Mouse (Mus musculus) A20 (cell line): Measurements from ENCODE around the gene Pgm5.
"Not testable (repeated sequence)": the region's sequence is repeated elsewhere in the genome, so short reads cannot be mapped to it uniquely, and the experiment has no call there.

Experiments used
- DNase-seq: peaks from one replicate; pipeline ENCODE4 v3.0.0-alpha.2; 2011; ENCODE audit warnings: low read depth, low spot score

Gene Pgm5

DNA sequence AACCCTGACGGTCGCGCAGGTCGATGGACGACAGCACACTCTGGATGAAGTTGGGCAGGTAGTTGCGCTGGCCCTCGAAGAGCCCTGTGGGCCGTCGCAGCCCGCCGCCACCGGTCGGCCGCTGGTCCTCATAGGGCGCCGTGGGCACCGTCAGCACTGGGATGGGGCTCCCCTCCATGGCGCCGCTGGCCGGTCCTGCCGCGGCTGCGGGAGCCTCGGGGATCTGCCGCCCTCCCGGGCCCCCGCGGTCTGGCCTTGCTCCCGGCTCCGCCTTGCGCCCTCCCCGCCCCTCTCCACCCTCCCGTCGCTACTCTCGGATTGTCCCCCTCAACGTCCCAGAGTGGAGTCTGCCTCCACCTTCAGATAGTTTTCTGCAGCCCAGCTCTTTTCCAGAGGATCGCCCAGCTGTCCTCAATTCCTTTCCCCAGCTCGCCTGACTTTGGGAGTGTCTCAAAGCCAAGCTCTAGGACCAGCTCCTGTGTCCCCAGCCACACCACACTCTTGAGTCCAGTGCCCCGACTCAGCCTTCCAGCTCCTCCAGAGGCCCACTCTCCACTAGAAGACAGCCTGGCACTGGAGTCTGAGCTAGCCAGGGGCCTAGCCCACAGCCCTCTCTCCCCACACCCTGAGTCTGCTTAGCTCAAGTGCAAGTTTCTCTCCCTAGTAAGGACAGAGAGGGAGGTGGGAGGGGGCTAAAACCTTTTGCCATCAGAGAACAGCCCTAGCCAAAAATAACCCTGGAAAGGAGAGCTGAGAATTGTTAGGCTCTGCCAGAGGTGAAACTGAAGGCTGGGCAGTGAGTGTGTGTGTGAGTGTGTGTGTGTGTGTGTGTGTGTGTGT is at the start of gene Pgm5:
TSS of gene Pgm5 (minus strand) at position 244 of the 840 bp plus-strand sequence.
- DNase-seq = no peak

DNA sequence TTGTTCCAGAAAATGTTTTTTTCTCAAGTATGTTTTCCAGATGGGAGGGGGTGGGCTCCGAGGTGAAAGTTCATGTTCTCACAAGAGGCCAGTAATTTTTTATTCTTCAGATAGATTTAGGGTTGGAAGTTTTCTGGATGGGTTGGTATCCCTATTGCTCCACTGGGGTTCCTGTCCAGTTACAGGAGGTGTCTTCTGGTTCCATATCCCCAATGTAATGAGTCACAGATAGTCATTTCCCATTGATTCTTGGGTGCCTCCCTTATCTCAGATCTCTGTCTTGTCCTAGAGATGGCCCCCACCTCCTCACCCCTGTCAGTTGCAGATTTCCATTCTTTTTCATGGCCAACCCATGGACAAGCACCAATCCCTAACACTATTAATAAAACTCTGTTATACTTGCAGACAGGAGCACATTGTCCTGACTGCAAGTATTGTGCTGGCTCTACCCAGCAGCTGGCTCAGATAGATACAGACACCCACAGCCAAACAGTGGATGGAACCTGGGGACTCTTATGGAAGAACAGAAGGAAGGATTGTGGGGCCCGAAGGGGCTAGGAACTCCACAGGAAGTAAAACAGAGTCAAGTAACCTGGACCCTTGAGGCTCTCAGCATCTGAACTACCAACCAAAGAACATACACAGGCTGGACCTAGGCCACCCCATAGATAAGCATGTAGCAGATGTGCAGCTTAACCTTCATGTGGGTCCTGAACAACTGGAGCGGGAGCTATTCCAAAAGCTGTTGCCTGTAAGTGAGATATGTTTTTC is 46.9 kb upstream of the Pgm5 start:
- DNase-seq = no peak

DNA sequence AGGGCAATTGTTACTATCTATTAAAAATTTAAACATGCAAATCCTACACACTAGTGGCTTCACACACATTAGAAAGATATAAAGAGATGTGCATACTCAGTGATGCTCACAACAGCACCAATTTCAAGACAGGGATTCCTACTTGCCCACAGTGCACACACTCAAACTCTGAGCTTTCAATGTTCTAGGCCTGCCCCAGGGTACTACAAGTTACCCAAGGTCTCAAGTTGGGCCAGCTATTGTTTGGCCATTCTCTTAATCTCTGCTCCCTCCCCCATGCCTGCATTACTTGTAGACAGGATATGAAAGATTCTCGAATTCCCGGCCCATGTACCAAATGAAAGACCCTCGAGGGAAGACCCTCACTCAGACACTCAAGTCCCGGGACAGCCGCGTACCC is 46.0 kb upstream of the Pgm5 start:
- DNase-seq = no peak

DNA sequence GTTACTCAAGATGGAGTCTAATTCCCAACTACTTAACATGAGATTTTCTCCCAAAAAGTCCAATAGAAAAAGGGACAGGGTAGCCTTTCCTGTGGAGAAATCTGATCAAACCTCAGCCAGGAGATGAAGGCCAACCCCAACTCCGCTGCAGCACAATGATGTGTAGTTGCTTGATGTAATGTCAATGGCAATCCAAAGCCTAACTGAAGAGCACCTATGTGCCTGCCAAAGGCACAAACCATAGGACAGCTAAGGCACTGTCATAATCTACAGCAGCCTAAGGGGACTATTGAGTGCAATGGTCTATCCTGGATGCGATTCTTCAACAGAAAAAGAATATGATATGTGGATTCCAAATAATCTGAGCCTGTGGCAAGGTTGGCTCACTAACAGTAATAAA is 41.2 kb upstream of the Pgm5 start:
- DNase-seq = no peak

DNA sequence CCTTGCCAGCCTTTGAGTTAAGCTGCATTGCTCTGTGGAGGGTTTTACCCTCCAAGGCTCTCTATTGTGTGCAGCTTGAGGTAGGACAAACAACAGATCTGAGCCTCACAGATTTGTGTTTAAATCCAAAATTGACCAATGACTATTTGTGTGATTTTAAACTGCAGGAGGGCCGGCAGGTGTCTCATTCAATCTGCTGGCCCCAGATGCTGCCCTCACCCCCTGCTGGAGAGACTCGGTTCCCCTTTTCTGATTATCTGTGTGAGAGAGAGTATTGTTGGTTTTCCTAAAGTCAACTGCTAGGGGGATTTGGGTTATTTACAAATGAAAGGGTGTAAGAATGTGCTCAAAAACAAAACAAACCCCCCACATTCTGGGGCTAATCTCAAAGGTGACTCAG is 40.6 kb upstream of the Pgm5 start:
- DNase-seq = peak; percentile 60

DNA sequence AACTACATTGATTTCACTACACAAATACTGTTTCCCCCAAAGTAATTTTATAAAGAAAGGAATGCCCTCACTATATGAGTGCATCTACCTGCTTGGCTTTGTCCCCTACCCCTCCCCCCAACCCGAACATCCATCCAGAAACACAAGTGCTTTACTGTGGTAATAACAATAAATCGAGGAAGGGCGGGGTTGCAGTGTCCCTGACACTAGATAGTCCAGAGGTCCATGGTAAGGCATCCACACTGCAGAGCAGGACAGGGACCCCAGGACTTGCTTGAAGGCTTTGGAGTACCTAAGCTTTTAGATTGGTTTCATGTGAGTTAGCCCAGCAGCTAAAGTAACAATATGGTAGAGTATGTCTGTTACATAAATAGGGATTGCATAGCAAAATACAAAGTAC is 40.0 kb upstream of the Pgm5 start:
- DNase-seq = no peak

DNA sequence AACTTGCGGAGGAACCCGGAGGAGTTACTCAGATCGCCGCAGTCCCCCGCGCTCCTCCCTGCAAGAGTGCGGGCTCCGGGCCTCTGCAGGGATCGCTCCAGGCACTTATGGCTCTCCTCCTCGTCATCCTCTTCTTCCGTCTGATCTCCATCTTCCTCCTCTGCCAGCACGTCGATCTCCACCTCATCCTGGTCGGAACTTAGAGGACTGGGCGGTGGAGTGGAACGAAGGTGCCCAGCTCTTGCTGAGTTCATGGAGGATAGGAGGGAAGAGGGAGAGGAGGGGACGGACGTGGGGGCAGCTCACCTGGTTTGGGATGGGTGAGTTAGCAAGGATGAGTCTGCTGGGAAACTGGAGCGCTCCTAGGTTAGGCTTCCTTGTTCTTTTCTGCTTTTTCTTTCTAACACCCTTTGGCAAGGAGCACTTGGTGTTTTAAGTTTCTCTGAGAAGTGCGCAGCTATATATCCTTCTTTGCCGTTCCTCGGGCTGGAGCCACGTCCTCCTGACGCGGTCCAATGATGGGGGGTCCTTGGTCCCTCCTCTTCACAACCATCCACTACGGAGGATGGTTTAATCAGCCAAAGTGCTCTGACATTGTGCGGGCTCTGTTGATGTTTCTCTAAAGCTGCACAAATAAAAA is 39.0 kb upstream of the Pgm5 start, which contains the start of gene Foxd4:
TSS of gene Foxd4 (minus strand) at position 617 of the 640 bp plus-strand sequence.
- no peak for DNase-seq

DNA sequence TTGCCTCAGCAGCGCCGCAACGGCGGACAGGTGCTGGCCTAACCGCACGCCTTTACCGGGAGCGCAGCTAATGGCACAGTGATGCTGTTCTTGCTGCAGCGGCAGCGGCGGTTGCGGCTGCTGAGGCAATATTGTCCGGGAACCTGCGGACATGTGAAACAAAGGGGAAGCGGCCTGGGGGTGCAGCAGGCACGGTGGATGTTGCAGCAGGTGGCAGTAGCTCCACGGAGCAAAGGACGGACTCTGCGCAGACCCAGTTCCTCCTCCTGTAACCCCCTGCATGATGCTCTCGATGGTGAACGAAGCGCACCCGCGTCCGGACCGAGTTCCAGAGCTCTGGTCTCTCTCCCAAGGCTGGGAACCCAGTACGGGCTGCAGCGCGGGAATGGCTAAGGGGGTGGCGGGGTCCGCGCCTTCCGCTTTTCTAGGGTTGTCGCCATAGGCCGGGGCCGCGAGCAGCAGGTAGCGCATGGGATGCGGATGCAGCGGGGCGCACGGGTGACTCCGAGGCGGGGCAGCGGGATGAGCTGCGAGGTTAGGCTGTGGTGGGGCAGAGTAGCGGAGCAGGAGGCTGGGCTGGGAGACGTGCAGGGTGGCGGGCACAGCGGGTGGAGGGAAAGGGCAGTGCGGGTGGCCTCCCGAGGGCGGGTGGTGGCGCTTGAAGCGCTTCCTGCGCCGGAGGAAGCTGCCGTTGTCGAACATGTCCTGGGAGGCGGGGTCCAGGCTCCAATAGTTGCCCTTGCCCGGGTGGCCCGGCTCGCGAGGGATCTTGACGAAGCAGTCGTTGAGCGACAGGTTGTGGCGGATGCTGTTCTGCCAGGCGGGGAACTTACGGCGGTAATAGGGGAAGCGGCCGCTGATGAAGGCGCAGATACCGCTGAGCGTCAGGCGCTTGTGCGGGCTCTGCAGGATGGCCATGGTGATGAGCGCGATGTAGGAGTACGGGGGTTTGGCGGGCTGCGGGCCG is 38.2 kb upstream of the Pgm5 start:
- DNase-seq = no peak

DNA sequence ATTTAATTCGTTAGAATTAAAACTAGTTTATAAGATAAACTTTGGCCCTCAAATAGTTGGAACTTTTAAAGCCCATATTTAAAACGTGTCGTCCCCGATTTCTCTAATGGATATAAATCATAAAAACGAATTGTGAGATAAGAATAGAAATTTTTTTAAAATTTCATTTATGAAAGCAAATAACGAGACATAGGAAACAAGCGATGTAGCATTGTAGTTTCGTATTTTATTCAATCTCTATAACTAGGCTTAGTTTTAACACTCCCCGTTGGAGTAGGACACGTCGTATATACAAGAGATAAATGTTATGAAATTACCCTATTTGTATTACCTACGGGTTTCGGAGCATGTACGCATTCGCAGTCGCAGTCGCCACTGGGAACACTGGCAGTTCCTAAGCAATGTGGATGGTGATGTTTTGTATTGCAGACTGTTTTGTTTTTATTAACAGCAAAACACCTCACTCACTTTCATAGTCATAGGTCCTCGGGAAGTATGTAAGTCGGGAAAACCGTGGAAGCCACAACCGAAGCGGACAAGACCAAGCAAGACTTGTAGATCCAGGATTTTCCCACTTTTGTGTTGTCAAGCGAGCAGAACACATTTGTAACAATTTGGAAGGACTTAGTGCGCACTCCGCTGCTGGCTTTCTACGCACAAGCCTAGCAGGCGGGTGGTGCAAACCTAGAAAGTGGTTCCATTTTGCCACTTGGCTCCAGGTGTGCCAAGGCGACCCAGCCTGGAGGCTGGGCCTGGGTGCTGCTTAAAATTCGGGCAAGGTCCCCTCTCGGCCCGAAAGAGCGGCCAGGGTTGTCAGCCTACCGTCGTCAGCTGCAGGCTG is 37.3 kb upstream of the Pgm5 start:
- DNase-seq = no peak

DNA sequence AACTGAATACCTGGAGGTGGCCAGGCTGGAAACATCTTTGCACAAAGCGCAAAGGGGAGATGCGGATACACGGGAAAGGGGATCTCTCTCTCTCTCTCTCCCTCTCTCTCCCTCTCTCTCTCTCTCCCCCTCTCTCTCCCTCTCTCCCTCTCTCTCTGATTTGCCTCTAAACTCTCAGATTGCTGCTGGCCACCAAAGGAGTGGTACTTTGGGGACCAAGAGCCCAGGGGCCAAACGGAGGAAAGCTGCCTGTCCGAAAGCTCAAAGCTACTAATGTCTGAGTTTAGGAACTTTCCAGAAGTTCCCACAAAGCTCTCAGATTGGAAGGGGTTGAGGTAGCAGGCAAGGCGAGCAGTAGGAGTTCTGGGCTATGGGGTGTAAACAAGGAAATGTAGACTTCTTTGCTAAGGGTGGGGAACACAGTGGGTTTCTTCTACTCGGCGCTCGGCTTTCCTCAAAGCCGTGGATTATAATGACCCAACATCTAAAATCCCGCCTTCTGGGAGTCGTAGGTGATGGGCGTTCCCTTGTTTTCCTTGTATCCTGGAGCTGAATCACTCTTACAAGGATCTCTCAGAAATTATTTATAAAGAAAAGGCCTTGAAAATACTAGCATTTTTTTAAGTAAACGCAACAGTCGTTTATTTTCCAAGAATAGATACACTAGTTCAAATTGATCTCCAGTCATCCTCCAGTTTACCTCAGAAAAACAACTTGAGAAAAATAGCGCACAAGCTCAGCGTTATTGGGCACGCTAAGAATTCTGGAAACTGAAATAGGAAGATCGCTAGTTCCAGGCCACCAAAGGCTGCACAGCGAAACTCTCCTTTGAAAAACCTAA is 36.5 kb upstream of the Pgm5 start:
- no peak for DNase-seq

DNA sequence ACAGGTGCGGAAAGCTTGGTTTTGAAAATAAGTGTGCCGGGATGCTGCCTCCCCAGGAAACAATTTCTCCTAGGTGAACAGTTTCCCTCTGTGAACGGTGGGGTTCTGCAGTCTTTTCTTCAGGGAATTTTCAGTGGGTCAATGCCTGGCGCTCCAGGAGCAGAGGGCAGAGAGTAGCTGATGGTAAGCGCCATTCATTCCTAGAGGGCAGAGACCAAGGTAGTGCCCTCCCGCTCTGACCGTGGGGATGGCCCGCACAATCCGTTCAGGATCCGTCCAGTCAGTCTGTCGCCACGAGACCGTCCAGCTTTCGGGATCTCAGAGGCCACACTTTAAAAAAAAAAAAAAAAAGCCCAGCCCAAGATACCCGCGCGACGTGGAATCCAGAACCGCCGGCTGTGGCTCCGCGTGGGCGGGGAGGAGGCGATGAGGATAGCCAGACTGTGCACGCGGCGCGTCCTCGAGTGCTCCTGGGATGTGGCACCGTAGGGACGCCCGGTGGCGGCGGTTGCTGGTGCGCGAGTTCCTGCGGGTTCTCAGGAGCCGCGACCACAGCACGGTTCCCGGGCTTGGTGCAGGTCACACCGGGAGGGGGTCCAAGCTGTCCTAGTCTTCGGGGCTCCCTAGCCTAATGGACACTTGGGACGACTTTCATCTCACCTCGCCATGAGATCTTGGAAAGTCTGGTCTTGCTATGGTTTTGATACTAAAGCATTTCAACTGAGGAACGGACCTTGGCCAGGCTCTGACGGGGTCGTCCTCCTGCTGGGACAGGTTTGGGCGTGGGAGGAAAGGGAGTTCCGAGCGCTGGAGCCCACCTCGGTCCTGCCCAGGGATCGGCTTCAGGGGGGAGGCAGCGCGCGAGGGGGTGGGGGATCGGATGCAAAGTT is 35.6 kb upstream of the Pgm5 start:
- DNase-seq = no peak

DNA sequence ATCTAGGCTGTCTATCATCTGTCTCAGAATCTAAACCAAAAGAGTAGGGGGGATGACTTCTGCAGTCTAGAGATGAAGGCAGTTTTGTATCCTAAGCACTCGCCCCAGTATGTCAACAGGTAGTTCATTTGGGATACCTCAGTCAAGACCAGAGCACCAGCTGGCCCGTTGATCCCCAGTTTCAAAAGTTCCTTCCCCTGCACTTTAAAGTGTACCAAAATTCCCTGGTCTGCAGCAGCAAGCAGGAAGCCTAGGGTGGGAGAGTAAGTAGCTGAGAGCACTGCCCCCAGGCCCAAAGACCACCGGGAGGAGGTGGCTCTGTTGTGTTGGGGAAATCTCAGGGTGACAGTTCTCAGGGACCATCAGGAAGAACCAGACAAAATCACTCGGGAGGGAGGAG is 34.9 kb upstream of the Pgm5 start:
- no peak for DNase-seq

DNA sequence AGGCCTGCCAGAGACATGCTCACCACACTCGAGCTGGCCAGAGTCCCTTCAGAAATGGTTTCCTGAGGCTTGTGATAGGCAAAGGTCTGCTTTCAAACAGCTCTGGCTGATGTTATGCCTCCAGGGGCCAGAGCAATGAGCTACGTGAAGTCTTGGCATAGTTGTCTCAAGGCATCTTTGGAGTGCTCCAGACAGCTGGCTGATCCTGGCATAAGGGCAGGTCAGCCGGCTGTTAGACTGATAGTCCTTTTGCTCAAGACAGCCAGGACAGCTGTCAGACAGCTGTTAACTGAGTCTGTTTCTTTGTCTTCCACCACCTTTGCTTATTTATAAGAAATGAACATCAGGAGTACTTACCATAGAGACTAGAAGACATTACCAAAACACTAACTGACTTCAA is 25.2 kb upstream of the Pgm5 start:
- DNase-seq = no peak

DNA sequence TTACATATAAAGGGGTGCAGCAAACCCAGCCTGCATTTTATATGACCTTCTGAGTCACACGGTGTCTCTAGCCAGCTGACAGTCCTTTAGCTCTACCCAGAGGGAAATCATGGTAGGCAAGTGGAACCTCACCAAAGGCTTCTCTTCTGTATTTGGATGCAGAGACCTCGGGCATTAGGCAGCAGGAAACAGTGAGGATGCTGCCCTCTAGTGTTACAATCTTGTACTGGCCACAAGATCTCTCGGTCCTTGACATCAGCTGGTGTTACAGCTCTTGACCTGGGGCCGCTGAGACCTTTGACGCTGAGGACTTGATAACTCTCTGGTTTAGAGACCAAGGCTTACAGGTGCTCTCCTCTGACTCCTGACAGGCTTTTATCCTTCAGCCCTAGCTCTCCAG is 23.8 kb upstream of the Pgm5 start:
- DNase-seq = peak; percentile 61

DNA sequence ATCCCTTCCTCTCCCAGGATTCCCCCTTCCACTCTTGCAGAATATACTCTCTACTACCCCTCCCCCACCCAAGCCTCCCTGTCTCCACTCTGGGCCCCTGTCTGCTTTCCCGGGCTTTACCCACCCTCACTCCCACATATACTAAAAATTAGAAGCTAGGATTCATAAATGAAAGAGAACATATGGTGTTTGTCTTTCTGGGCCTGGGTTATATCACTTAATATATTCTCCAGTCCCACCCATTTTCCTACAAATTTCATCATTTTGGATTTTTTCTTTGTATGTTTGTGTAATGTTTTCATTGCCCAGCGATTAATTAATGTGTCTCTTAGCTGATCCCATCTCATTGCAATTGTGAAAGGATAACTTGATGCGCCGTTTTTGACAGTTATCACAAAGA is 19.6 kb upstream of the Pgm5 start:
- no peak for DNase-seq

DNA sequence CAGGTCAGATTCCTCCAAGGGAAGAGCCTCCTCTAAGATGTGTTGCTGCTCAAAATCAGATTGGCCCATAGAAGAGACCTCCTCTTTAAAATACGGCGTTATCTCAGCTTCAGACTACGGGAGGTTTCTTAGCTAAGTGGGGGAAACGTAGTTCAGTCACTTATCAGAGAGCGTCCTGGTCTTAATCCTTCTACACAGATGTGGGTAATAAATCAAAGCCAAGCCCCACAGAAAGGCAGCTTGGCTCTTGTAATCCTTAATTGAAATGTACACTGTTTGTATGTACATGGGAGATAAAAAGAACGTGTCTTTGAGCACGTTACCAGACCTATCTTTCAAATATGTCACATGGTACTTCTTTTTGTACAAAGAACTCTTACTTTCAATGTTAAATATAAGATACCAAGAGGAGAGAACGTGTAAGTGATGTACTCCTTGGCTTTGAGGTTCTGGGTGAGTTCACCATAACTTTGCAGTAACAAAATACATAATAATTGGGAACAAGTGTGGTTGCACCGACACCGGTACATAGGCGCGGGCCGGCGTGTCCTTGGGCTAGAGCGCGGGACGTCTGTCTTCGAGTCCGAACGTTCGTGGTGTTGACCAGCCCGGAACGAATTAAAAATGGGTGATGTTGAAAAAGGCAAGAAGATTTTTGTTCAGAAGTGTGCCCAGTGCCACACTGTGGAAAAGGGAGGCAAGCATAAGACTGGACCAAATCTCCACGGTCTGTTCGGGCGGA is 13.6 kb upstream of the Pgm5 start, which contains the start of gene Gm10053:
TSS of gene Gm10053 (plus strand) at position 558 of the 742 bp plus-strand sequence.
- DNase-seq = not testable (repeated sequence)

DNA sequence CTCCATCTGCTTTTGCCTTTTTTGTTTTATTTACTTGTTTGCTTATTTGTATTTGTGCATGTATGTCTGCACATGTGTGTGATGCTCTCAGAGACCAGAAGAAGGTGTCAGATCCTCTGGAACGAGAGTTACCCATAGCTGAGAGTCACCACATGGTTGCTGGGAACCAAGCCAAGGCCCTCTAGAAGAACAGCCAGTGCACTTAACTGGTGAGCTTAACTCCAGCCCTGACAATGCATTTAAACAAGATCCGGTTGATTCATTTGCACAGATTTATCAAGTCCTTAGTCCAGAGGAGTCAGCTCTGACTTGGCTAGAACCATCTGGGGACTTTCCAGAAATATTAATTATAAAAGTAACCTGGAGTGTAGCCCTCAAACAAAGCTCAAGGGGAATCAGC is 12.2 kb upstream of the Pgm5 start:
- DNase-seq = no peak
